Mouse (Mus musculus) hindbrain, embryonic 12.5 days (tissue): Measurements from ENCODE around the gene Cyb5b. TPM values are rescaled to one million over a fixed set of nuclear protein-coding genes. Genes with fewer than 3 reads are reported as not detected.
"Not testable (repeated sequence)": the region's sequence is repeated elsewhere in the genome, so short reads cannot be mapped to it uniquely, and the experiment has no call there.

Experiments
- ATAC-seq: fragments of 200-750 bp; cut with Nextera tagmentation; 2 replicates; pipeline ENCODE4 v1.8.0; 2017; ENCODE audit warnings: moderate TSS enrichment; ENCODE audit not compliant: low FRiP score
- H3K27ac ChIP-seq: fragments of 300-500 bp; sonication (generic); 2 replicates; pipeline ENCODE4 v1.5.1; 2016; ENCODE audit warnings: mild to moderate bottlenecking
- H3K27me3 ChIP-seq: fragments of 300-500 bp; sonication (generic); 2 replicates; pipeline ENCODE4 v1.6.1; 2016; ENCODE audit warnings: mild to moderate bottlenecking
- H3K36me3 ChIP-seq: fragments of 300-500 bp; sonication (generic); 2 replicates; pipeline ENCODE4 v1.6.1; 2016; ENCODE audit warnings: mild to moderate bottlenecking
- H3K4me1 ChIP-seq: fragments of 300-500 bp; sonication (generic); 2 replicates; pipeline ENCODE4 v1.6.1; 2016
- H3K4me2 ChIP-seq: fragments of 300-500 bp; sonication (generic); replicated peaks from 2 replicates; pipeline ENCODE4 v1.6.1; 2016; ENCODE audit warnings: mild to moderate bottlenecking
- H3K4me3 ChIP-seq: fragments of 300-500 bp; sonication (generic); 2 replicates; pipeline ENCODE4 v1.5.1; 2016; ENCODE audit warnings: mild to moderate bottlenecking
- H3K9ac ChIP-seq: fragments of 300-500 bp; sonication (generic); 2 replicates; pipeline ENCODE4 v1.6.1; 2016; ENCODE audit warnings: mild to moderate bottlenecking, moderate library complexity
- H3K9me3 ChIP-seq: fragments of 300-500 bp; sonication (generic); replicated peaks from 2 replicates; pipeline ENCODE4 v1.6.1; 2016; ENCODE audit warnings: mild to moderate bottlenecking
- WGBS: fragments of 180-500 bp; shearing (Covaris S2); methylation state at CpG from one replicate; pipeline ENCODE4 v1.1.7; 2016; 5-methylcytosine and 5-hydroxymethylcytosine counted together
- polyA plus RNA-seq: library from polyadenylated mRNA; unstranded; fragments of >200 nt; fragmentation: Nextera tagmentation; extraction: Ambion mirVana; gene quantifications from 2 replicates; pipeline ENCODE4 v1.2.1, GENCODE M21; 2016

The Cyb5b gene
- polyA plus RNA-seq, 1 experiment from 2014 or later, result 130 TPM

DNA sequence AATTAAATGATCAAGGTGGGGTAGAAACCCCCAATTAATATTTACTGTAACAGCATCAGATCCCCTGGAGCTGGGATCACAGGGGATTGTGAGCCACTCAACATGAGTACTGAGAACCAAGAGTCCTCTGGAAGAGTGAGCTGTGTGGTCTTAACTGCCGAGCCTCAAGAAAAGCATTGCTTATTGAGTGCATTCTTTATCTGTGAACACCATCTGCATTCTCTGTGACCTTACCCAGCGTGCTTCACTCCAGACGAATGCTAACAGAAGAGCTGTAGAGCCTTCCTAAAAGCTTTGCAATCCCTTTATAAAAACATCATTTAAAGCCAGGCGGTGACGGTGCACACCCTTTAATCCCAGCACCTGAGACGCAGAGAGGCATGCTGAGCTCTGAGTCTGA, 42.9 kb downstream of the Cyb5b start:
- H3K27me3 ChIP-seq, result no peaks in the 10 kb centered on the region
- no peak overlapping the region for H3K4me2 ChIP-seq
- no peaks in the 10 kb centered on the region for H3K9me3 ChIP-seq
- WGBS, result 82% methylated on average over 6 of the region's 6 CpGs
- no peak overlapping the region for H3K9ac ChIP-seq
- peaks cover 3% of the 10 kb centered on the region for H3K4me1 ChIP-seq
- H3K36me3 ChIP-seq, result no peaks in the 10 kb centered on the region
- no peak overlapping the region for H3K4me3 ChIP-seq
- ATAC-seq, result no peak
- no peak overlapping the region for H3K27ac ChIP-seq

- H3K9ac ChIP-seq, result no peak overlapping the region
- WGBS, result 90% methylated on average over 14 of the region's 14 CpGs
- H3K27me3 ChIP-seq, result no peaks in the 10 kb centered on the region
- H3K9me3 ChIP-seq, result no peaks in the 10 kb centered on the region
- no peaks in the 10 kb centered on the region for H3K36me3 ChIP-seq
- H3K4me1 ChIP-seq, result peaks cover 5% of the 10 kb centered on the region
- ATAC-seq, result no peak
- no peak overlapping the region for H3K4me2 ChIP-seq
- H3K4me3 ChIP-seq, result no peak overlapping the region
- no peak overlapping the region for H3K27ac ChIP-seq
Measured at GRCm38 (mm10) chr8:107194786-107195451, 44.5 kb downstream of the Cyb5b start.

DNA sequence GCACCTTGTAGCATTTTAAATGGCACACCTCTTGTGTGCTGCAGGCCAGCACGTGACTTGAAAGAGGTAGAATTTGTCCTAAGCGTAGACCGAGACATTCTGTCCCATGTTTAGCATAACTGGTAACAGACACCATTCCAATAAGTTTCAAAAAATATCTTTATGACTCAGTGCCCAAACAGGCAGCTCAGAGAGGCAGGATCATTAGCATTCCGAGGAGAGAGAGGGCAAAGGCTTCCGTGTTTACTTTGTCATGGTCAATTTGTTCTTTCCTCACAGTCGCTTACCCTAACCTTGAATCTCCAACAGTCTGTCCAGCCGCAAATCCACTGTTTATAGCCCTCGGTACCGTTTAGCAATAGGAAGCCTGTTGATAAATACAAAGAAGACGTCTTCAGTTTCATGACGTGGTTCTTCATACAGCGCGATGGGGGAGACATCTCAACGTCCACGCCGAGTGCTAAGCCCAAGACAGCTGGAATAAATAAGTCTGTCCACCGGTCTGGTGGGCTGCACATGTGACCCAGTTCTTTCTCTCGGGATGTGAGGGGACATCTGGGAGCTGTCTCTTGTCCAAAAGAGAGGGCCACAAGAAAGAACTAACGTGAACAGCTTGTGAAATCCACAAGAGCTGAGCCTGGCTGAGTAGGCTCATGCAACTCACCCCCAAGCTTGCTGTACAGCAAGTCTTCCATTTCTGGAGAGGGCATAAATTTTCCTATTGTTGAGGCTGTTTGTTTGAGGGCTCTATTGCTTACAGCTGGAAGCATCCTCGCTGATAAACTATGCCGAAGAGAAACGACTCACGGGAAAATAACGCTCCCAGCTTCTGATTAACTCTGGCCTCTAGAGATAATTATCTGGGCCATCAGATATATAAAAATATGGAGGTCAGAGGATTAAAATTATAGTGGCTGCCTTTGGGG, 47.7 kb downstream of the Cyb5b start:
- no peak for ATAC-seq
- H3K4me2 ChIP-seq, result no peak overlapping the region; the same call in 1 of the 2 replicates
- no peak overlapping the region for H3K27ac ChIP-seq
- WGBS, result 63% methylated on average over 24 of the region's 24 CpGs
- no peaks in the 10 kb centered on the region for H3K27me3 ChIP-seq
- no peak overlapping the region for H3K9ac ChIP-seq
- no peaks in the 10 kb centered on the region for H3K36me3 ChIP-seq
- no peak overlapping the region for H3K4me3 ChIP-seq
- H3K4me1 ChIP-seq, result peaks cover 5% of the 10 kb centered on the region
- no peaks in the 10 kb centered on the region for H3K9me3 ChIP-seq

GRCm38 (mm10) chr8:107205164-107205563, 54.7 kb downstream of the Cyb5b start:
- no peaks in the 10 kb centered on the region for H3K36me3 ChIP-seq
- H3K9me3 ChIP-seq, result no peaks in the 10 kb centered on the region
- WGBS, result 87% methylated on average over 9 of the region's 9 CpGs
- H3K9ac ChIP-seq, result no peak overlapping the region
- no peak overlapping the region for H3K4me2 ChIP-seq
- no peaks in the 10 kb centered on the region for H3K27me3 ChIP-seq
- H3K4me3 ChIP-seq, result no peak overlapping the region
- H3K27ac ChIP-seq, result no peak overlapping the region
- H3K4me1 ChIP-seq, result peaks cover 11% of the 10 kb centered on the region
- ATAC-seq, result no peak

DNA sequence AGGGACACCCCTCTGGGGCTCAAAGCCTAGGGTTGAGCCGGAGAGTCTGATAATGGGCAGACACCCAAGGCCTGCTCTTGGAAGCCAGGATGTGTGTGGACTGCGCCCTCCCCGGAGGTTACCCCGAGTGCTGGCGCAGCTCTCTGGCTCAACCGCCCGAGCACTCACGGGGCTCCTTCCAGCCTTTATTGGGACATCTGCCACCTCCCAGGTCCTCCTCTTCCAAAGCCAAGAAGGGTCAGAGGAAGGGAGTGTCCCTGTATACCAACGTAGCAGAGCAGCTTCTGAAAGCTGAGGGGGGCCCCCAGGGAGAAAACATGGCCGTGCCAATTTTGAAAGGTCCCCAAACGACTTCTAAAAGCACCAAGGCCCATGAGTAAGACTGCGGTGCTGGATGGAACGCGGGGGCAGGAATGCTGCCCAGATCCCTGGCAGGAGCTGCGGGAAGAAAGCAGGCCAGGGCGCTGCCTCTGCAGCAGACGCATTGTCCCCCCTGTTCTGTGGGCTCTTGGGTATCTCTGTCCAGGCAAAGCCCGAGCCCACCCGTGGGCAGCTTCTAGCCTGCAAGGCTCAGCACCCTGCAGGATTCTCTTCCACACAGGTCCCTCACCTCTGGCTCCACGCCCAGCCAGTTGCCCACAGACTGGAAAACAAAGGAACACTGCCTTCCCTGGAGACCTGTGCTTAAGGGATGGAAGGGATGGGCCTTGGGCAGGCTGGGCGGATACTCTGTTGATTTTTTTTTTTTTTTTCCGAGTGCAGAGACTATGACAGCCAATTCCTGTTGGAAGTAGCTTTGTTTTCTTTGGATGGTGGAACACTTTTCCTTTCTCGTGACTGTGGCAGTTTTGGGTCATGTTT, 55.5 kb downstream of the Cyb5b start:
- Histone ChIP-seq H3K9me3 (no peaks in the 10 kb centered on the region), H3K4me3 (no peak overlapping the region), H3K4me2 (no peak overlapping the region), H3K4me1 (peaks cover 11% of the 10 kb centered on the region), H3K9ac (no peak overlapping the region), H3K27me3 (no peaks in the 10 kb centered on the region), H3K27ac (no peak overlapping the region), H3K36me3 (no peaks in the 10 kb centered on the region)
- no peak for ATAC-seq
- 73% methylated on average over 23 of the region's 23 CpGs for WGBS

- H3K4me2 ChIP-seq, result no peak overlapping the region
- H3K4me1 ChIP-seq, result peaks cover 11% of the 10 kb centered on the region
- H3K4me3 ChIP-seq, result no peak overlapping the region
- no peak for ATAC-seq
- no peaks in the 10 kb centered on the region for H3K27me3 ChIP-seq
- 85% methylated on average over 9 of the region's 9 CpGs for WGBS
- H3K9ac ChIP-seq, result no peak overlapping the region
- no peaks in the 10 kb centered on the region for H3K9me3 ChIP-seq
- H3K36me3 ChIP-seq, result no peaks in the 10 kb centered on the region
- H3K27ac ChIP-seq, result no peak overlapping the region
Measured at GRCm38 (mm10) chr8:107206782-107207525, 56.5 kb downstream of the Cyb5b start.

DNA sequence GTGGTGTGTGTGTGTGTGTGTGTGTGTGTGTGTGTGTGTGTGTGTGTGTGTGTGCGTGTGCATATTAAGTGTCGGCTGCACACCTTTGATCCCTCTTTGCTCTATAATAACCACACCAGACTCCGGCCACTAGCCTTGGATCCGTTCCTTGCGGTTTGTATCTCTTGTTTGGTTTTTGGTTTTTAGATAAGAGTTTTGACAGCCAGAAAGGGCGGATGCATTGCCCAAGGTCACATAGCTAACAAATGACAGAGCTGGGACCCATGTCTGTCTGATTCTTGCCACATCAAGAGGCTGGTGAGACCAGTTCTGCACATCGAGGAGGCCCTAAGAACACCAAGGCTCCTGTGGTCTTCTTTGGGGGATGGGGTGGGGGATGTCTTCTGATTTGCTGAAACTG, 58.7 kb downstream of the Cyb5b start:
- WGBS, result 79% methylated on average over 5 of the region's 7 CpGs

DNA sequence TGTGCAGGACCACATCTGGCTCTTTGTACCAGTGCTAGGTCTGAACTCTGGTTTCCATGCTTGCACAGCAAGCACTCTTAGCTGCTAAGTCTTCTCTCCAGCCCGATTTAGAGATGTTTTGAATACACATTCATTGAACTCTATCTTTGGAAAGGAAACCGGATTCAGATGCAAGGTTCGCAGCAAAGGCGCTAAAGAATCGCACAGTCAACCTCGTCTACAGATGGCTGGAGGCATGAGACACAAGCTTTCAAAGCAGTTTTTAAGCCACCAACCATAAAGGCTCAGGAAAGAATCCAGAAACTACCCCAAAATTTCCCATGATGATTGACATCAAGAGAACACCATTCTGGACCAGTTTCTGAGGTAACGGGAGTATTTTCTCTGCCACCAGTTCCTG, 61.6 kb downstream of the Cyb5b start:
- no peaks in the 10 kb centered on the region for H3K9me3 ChIP-seq
- H3K27me3 ChIP-seq, result no peaks in the 10 kb centered on the region
- ATAC-seq, result no peak
- no peak overlapping the region for H3K4me2 ChIP-seq
- 86% methylated on average over 7 of the region's 7 CpGs for WGBS
- H3K4me3 ChIP-seq, result no peak overlapping the region
- H3K4me1 ChIP-seq, result peaks cover 2% of the 10 kb centered on the region; the same call in 1 of the 2 replicates
- no peak overlapping the region for H3K9ac ChIP-seq
- no peaks in the 10 kb centered on the region for H3K36me3 ChIP-seq
- no peak overlapping the region for H3K27ac ChIP-seq

More for the DNA sequence above, 58.7 kb downstream of the Cyb5b start:
- Histone ChIP-seq H3K27ac (no peak overlapping the region), H3K9me3 (no peaks in the 10 kb centered on the region), H3K9ac (no peak overlapping the region), H3K4me1 (peaks cover 11% of the 10 kb centered on the region), H3K4me2 (no peak overlapping the region), H3K27me3 (no peaks in the 10 kb centered on the region), H3K4me3 (no peak overlapping the region), H3K36me3 (no peaks in the 10 kb centered on the region)
- ATAC-seq, result no peak

DNA sequence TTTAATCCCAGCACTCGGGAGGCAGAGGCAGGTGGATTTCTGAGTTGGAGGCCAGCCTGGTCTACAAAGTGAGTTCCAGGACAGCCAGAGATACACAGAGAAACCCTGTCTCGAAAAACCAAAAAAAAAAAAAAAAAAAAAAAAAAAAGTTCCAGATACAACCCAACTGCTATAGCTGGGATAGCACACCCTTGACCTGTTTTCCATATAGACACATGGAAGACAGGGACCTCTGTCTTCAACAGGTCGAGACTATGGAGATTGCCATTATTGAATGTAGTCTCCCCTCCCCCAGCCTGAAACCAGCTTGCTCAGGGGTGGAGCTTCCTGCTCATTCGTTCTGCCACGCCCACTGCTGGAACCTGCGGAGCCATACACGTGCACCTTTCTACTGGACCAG, 66.8 kb downstream of the Cyb5b start:
- not testable (repeated sequence) for H3K9me3 ChIP-seq, H3K4me2 ChIP-seq, H3K4me3 ChIP-seq, H3K9ac ChIP-seq, H3K27ac ChIP-seq, H3K36me3 ChIP-seq, H3K27me3 ChIP-seq, H3K4me1 ChIP-seq, ATAC-seq
- 71% methylated on average over 6 of the region's 7 CpGs for WGBS

DNA sequence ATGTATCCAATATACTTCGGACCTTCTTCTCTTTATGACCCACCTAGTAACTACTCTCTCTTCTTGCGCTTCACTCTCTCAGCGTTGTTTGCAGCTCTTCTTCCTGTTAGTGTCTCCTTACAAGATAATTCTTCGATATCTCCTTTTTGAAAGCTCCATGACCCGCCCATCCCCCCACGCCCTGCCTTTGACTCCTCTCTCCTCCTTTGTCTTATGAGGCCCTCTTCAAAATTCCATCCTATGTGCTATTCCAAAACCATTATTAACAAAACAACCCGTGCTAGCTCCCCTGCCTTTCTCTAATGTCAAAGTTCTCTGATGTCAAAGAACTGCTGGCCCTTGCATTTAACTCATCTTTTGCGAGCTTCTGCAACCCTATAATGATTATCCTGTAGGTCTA, 67.7 kb downstream of the Cyb5b start:
- Histone ChIP-seq H3K27ac (no peak overlapping the region), H3K27me3 (no peaks in the 10 kb centered on the region), H3K4me3 (no peak overlapping the region), H3K4me2 (no peak overlapping the region), H3K9me3 (no peaks in the 10 kb centered on the region), H3K36me3 (no peaks in the 10 kb centered on the region), H3K4me1 (no peaks in the 10 kb centered on the region), H3K9ac (no peak overlapping the region)
- no peak for ATAC-seq
- WGBS, result 90% methylated on average over 8 of the region's 8 CpGs

DNA sequence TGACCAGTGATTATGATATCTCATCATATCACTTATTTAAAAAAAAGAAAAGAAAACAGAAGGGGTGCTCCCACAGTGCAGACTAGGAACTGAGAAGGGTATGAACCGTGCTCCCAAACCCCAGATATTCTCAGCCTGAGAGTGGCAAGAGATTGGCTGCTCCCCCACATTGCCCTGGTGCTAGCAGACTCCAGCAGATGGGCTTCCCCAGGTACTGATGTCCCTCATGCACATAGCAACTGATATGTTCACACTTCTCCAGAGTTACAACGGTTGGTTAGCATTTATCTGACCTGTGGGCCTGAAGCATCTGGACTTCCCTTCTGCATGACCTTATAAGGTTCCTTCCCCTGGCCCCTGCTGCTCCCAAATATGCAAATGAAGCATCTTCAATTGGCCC, 68.6 kb downstream of the Cyb5b start:
- H3K9ac ChIP-seq, result no peak overlapping the region
- H3K4me1 ChIP-seq, result no peaks in the 10 kb centered on the region
- ATAC-seq, result no peak
- H3K4me3 ChIP-seq, result no peak overlapping the region
- no peak overlapping the region for H3K4me2 ChIP-seq
- no peak overlapping the region for H3K27ac ChIP-seq
- no peaks in the 10 kb centered on the region for H3K36me3 ChIP-seq
- H3K27me3 ChIP-seq, result no peaks in the 10 kb centered on the region
- 82% methylated on average over 2 of the region's 2 CpGs for WGBS
- H3K9me3 ChIP-seq, result no peaks in the 10 kb centered on the region
